Mouse (Mus musculus) liver, embryonic 14.5 days (tissue): ENCODE measurements at regions not wholly inside any gene's neighbourhood (a gene's known extent, or its start where the extent isn't known, plus 50 kb on each side); places are given as distances from the start of the nearest gene placed in this dataset.

Experiments used
- CTCF ChIP-seq: IDR thresholded peaks from 2 replicates; pipeline ENCODE4 v1.5.1; 2016; ENCODE audit warnings: antibody characterized with exemption, low read depth, control low read depth
- EP300 ChIP-seq: IDR thresholded peaks from 2 replicates; pipeline ENCODE4 v1.6.1; 2016; ENCODE audit warnings: antibody characterized with exemption, low read depth

DNA sequence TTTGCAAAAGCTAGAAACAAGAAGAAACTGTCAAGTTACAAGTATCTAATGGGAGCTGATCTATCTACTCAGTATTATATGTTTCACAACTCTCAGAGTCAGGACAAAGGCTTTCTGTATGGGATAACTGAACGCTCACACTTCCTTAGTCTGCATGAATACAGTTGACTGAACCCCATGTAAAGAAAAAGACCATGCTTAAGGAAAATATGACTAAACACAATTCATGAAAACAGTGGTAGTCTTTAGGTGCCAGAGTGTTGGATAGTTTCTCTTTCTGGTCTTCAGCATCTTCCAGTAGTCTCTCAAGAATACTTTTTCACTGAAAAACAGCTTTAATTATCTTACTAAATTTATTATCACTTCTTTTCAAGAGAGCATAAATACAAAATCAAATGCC, 78.7 kb upstream of the Klf6 start:
- TF ChIP-seq CTCF = no peak
- no peak for TF ChIP-seq EP300
